Mouse (Mus musculus): Measurements from ENCODE around the gene Slc17a7.

Gene Slc17a7

GRCm38 (mm10) chr7:45208260-45208659, 44.5 kb downstream of the Slc17a7 start:
- no peak for DNase-seq

- DNase-seq: no peak
These were observed 47.3 kb downstream of the Slc17a7 start for GRCm38 (mm10) chr7:45211070-45211469.

- no peak for DNase-seq
These were observed 48.1 kb downstream of the Slc17a7 start, which contains the start of gene Dkkl1 for GRCm38 (mm10) chr7:45211851-45212251. Gene Dkkl1, minus strand, starts transcription at chr7:45212147.

GRCm38 (mm10) chr7:45212356-45212755, 48.6 kb downstream of the Slc17a7 start:
- DNase-seq: no peak

- no peak for DNase-seq
These were observed 50.0 kb downstream of the Slc17a7 start for GRCm38 (mm10) chr7:45213708-45214107.

- DNase-seq: no peak
These were observed 52.1 kb downstream of the Slc17a7 start, which contains the start of gene Tead2 for GRCm38 (mm10) chr7:45215673-45216441. Gene Tead2, plus strand, starts transcription at chr7:45215753.

GRCm38 (mm10) chr7:45216442-45217183, 52.9 kb downstream of the Slc17a7 start:
- no peak for DNase-seq

- no peak for DNase-seq
These were observed 57.9 kb downstream of the Slc17a7 start for GRCm38 (mm10) chr7:45221680-45222079.

- no peak for DNase-seq
These were observed 61.1 kb downstream of the Slc17a7 start for GRCm38 (mm10) chr7:45224826-45225225.
